ENCODE assay signal across 9 mouse cellular contexts in genomic region chr5:114902413-114902812, GRCm38 (mm10). TPM values are rescaled to one million over a fixed set of nuclear protein-coding genes. Genes with fewer than 3 reads are reported as not detected.
A peak's percentile ranks its signal among the peaks of the same experiment; 100 is the strongest.
DNase-seq lines count a peak whose midpoint lies in the region.
"Had no signal": no experiment of that assay in that cellular context is flagged by ENCODE, and none has a peak within 500 bp of the region (broad histone marks: within the 10 kb centered on the region; RNA-seq: fewer than 3 reads in every experiment).

No protein-coding gene starts in this region.

- DNase-seq in gastrocnemius, postnatal 10 days = peak; percentile 31
- DNase-seq in gastrocnemius, adult 18-20 months (ENCODE audit: low spot score) = no peak
- DNase-seq in ovary, postnatal 14 days (ENCODE audit: low spot score) = peak; percentile 29
- DNase-seq in ovary, adult 18-20 months (ENCODE audit: low spot score) = no peak
- DNase-seq in adrenal gland, postnatal 25 days = peak; percentile 35
- DNase-seq in kidney, postnatal 25 days = peak; percentile 51 to 78
- peak; percentile 39 for DNase-seq in retina, postnatal 7 days (ENCODE audit: low read depth, low spot score)
- no peak for DNase-seq in urinary bladder, postnatal 36 days (ENCODE audit: low spot score in 2 of 2)

RNA-seq across cellular contexts. Expression of gene Oasl2, which starts 5.7 kb away (rescaled TPM):
- 1 to 10 TPM in 1 of 2 experiments, under 1 TPM in 1; 0.73 to 1.3 TPM for total RNA-seq in gastrocnemius, postnatal 10 days (2021)
- 1 to 10 TPM in 1 of 2 experiments, under 1 TPM in 1; 0.43 to 1.3 TPM for total RNA-seq in gastrocnemius, adult 18-20 months (2021)
- 10.7 and 18.9 TPM in 2 replicates for total RNA-seq in adrenal gland, postnatal 25 days (2021)

RNA-seq across cellular contexts. Expression of gene Oasl1, which starts 20.6 kb away (rescaled TPM):
- not detected for total RNA-seq in gastrocnemius, postnatal 10 days (2021)
- under 1 TPM in 1 of 2 experiments, not detected in 1; 0.31 TPM for total RNA-seq in gastrocnemius, adult 18-20 months (2021)
- total RNA-seq in adrenal gland, postnatal 25 days (2021) = 1.3 and 1.8 TPM in 2 replicates
- total RNA-seq: layer of hippocampus, postnatal 25 days had no signal

RNA-seq across cellular contexts. Expression of gene 2210016L21Rik, which starts 39.5 kb away (rescaled TPM):
- 10 to 100 TPM; 31.0 to 32.1 TPM for total RNA-seq in gastrocnemius, postnatal 10 days (2021)
- total RNA-seq in gastrocnemius, adult 18-20 months (2021) = 10 to 100 TPM; 17.1 to 24.1 TPM
- total RNA-seq in adrenal gland, postnatal 25 days (2021) = 34.0 and 46.2 TPM in 2 replicates

RNA-seq across cellular contexts. Expression of gene Gm9936, which starts 43.9 kb away (rescaled TPM):
- total RNA-seq in gastrocnemius, postnatal 10 days (2021) = not detected
- total RNA-seq in gastrocnemius, adult 18-20 months (2021) = not detected
- 0.09 TPM in 1 of 2 replicates, not detected in the other for total RNA-seq in adrenal gland, postnatal 25 days (2021)

RNA-seq across cellular contexts. Expression of gene 4930519G04Rik, which starts 48.9 kb away (rescaled TPM):
- not detected for total RNA-seq in gastrocnemius, postnatal 10 days (2021)
- not detected for total RNA-seq in gastrocnemius, adult 18-20 months (2021)
- not detected in 2 replicates for total RNA-seq in adrenal gland, postnatal 25 days (2021)
- total RNA-seq: layer of hippocampus, postnatal 25 days had no signal

Comparison
In these comparisons a context has a peak if more than half of its experiments do, and no peak if none do; other contexts are left out.
1. DNase-seq: peak in gastrocnemius, postnatal 10 days (single experiment), ovary, postnatal 14 days (single experiment), adrenal gland, postnatal 25 days (single experiment), kidney, postnatal 25 days (2 of 2) and retina, postnatal 7 days (single experiment); none in gastrocnemius, adult 18-20 months (single experiment), ovary, adult 18-20 months (single experiment) and urinary bladder, postnatal 36 days (0 of 2).